Mouse (Mus musculus) intestine, embryonic 16.5 days (tissue): ENCODE data around the gene Dnajc13. TPM values are rescaled to one million over a fixed set of nuclear protein-coding genes. Genes with fewer than 3 reads are reported as not detected.

ENCODE experiments used
- polyA plus RNA-seq: library from polyadenylated mRNA; unstranded; fragments of >200 nt; fragmentation: Nextera tagmentation; extraction: Ambion mirVana; gene quantifications from 2 replicates; pipeline ENCODE4 v1.2.1, GENCODE M21; 2015

Dnajc13 gene
- polyA plus RNA-seq, 1 experiment from 2014 or later, result 21.5 TPM

Other genes starting within 250 kb of the Dnajc13 start
- gene Gm28305, start 222.3 kb downstream of the Dnajc13 start, polyA plus RNA-seq, result not detected in 2 replicates
- gene Uba5, start 199.8 kb downstream of the Dnajc13 start, polyA plus RNA-seq, result 39.1 and 40.6 TPM in 2 replicates
- 44.8 and 54.9 TPM in 2 replicates for gene Acad11, start 199.6 kb downstream of the Dnajc13 start, polyA plus RNA-seq
- 5.0 and 5.1 TPM in 2 replicates for gene Ackr4, start 136.0 kb downstream of the Dnajc13 start, polyA plus RNA-seq
- 2.3 and 2.6 TPM in 2 replicates for gene Acpp, start 74.8 kb upstream of the Dnajc13 start, polyA plus RNA-seq